Mouse (Mus musculus) cerebellum, postnatal 4 days (tissue): ENCODE results near the gene Rnf130.

Source experiments
- DNase-seq, 2 experiments: peaks; one replicate each; pipeline ENCODE4 v3.0.0; 2022; ENCODE audit warnings: low spot score in 2 of 2, mixed read lengths in 1 of 2

Rnf130 gene

DNA sequence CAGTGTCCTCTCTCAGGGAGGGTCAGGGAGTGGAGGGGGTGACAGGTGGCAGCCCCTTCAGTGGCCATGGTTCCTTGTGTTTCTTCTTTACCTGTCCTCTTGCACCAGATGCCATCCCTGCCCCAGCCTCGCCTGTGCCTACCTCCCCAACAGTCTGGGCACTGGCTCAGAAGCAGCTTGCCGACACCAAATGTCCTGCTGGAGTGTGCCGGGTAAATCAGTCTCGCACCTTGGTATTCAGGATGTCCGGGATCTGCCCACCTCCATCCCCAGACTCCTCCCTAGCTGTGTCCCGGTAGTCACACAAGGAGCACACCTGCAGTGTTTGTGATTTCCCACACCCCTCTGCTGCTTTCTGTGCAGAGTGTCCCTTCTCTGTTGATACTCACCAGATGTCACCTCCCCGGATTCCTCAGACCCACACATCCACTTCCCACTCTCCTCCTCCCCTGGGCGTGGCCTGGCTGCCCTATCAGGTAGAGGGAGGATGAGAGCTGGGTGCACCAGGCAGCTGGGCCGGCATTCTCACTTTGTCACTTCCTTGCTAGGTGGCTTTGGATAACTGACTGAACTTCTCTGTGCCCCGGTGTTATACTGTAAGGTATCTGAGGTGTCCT lies 113.2 kb downstream of the Rnf130 start:
- no peak for DNase-seq

DNA sequence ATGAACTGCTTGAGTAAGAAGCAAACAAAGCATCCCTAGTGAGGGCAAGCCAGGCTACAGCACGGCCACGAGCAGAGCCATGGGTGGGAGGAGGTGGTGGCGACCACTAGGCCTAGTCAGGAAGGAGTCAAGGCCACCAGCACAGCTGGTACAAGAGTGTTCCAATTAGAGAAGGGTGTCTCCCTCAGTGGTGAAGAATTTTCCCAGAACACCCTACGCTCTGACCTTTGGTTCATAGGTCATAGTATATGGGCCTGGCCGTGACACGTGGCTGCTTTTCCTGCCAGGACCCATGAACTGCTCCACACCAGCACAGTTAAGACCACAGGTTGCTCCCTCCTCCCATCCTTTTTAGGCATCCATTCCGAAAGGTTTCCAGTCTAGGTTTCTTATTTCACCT lies 114.4 kb downstream of the Rnf130 start:
- no peak for DNase-seq

DNA sequence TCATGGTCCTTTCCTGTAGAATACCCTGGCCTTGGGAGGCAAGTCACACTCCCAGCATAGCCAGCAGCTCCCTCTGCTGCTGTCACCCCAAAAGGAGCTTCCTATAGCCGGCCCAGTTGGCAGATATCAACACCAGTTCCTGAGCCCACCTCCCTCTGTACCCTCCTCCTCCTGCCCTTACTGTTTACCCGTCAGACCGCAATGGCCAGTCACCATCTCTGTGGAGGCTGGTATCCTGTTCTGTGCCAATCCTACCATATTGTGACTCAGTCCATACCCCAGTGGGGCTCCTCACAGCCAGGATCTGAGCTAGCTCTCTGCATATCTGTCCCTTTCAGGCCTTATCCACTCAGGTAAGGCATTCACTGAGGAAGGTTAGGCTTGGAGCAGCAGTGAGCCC lies 120.4 kb downstream of the Rnf130 start:
- DNase-seq, result no peak

- no peak for DNase-seq
Measured at GRCm38 (mm10) chr11:50146121-50146520, 121.0 kb downstream of the Rnf130 start.

- no peak for DNase-seq
Measured at GRCm38 (mm10) chr11:50147267-50147957, 122.3 kb downstream of the Rnf130 start.

- DNase-seq, result no peak
Measured at GRCm38 (mm10) chr11:50147958-50148476, 122.9 kb downstream of the Rnf130 start.

DNA sequence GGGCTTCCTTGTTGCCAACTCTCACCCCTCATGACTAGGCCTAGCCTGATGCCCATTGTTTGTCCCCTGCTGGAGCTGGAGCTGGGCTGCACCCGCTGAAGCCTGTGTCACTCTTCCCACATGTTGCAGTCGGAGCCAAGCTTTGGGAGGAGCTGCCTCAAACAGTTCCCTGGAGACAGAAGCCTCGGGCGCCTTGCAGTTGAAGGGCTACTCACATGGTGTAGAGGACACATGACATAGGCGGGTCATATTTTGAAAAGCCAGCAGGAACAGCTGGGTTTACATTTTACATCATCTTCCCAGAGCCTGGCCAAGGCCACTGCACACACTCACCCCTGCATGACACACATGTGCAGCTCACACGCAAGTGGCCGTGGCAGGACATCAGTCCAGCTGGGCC lies 124.1 kb downstream of the Rnf130 start:
- no peak for DNase-seq

DNA sequence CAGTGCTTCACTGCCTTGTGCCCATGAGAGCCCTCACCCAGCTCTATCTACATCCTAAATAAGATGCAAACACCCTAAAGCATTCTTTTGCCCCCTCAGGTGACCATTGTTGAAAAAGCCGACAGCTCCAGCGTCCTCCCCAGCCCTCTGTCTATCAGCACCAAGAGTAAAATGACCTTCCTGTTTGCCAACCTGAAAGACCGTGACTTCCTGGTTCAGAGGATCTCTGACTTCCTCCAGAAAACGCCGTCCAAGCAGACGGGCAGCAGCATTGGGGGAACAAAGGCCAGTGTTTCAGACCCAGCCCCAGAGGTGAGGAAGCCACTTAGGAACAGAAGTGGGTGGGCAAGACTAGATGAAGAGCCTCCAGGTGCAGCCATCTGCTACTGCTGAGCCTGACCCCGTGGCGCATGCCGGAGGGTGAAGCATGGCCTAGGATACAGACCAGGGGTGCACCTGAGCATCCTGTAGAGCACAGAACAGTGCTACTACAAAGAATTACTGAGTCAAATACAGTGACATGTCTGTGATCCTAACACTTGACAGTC lies 124.5 kb downstream of the Rnf130 start:
- DNase-seq, result no peak

DNA sequence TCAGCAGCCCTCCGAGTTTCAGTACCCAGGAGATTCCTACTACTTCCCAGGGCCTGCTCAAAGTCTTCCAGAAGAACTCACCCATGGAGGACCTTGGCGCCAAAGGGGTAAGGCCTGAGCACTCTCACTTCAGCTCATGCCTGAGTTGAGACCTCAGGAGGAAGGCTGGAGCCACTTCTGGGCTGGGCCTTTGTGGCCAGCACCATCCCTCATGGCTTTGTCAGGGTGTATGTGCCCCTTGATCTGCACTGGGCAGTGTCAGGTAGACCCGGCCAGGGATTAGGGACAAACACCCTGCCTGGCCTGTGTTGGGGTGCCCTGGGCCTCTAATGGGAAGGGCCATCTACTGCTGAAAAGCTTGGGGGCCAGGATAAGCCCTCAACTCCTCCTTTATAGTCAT lies 126.2 kb downstream of the Rnf130 start:
- no peak for DNase-seq

- no peak for DNase-seq
Measured at GRCm38 (mm10) chr11:50154166-50154565, 129.0 kb downstream of the Rnf130 start.
